Mouse (Mus musculus) c-Kit-positive CD71-positive TER-119-positive erythroid progenitor cells, embryonic 14.5 days (primary cell): Measurements from ENCODE around the gene Hist1h1b.
"Not testable (repeated sequence)": the region's sequence is repeated elsewhere in the genome, so short reads cannot be mapped to it uniquely, and the experiment has no call there.

Experiments
- DNase-seq: peaks from one replicate; pipeline ENCODE4 v3.0.0-alpha.2; 2013; ENCODE audit warnings: low spot score

Hist1h1b gene

GRCm38 (mm10) chr13:21779767-21780731 lies at the start of gene Hist1h1b:
Hist1h1b (minus strand) TSS chr13:21780625.
- DNase-seq = peak; percentile 93

- no peak for DNase-seq
Measured at GRCm38 (mm10) chr13:21828511-21828910, 48.1 kb upstream of the Hist1h1b start.

- not testable (repeated sequence) for DNase-seq
Measured at GRCm38 (mm10) chr13:21820082-21820890, 39.9 kb upstream of the Hist1h1b start.

- not testable (repeated sequence) for DNase-seq
Measured at GRCm38 (mm10) chr13:21812092-21812491, 31.7 kb upstream of the Hist1h1b start.

- DNase-seq = not testable (repeated sequence)
Measured at GRCm38 (mm10) chr13:21811539-21811938, 31.1 kb upstream of the Hist1h1b start, which contains the start of gene Hist1h4m. Hist1h4m (plus strand) TSS chr13:21811746.

GRCm38 (mm10) chr13:21811074-21811473 lies 30.6 kb upstream of the Hist1h1b start:
- not testable (repeated sequence) for DNase-seq

GRCm38 (mm10) chr13:21810073-21810472 lies 29.6 kb upstream of the Hist1h1b start, which contains the start of the genes Hist1h2bq and Hist1h2ao:
Hist1h2bq (minus strand) TSS chr13:21810197.
Hist1h2ao (plus strand) TSS chr13:21810465.
- not testable (repeated sequence) for DNase-seq

GRCm38 (mm10) chr13:21803058-21803457 lies 22.6 kb upstream of the Hist1h1b start:
- not testable (repeated sequence) for DNase-seq

GRCm38 (mm10) chr13:21797163-21797562 lies 16.7 kb upstream of the Hist1h1b start:
- not testable (repeated sequence) for DNase-seq

GRCm38 (mm10) chr13:21795584-21795983 lies 15.2 kb upstream of the Hist1h1b start:
- DNase-seq = no peak

- DNase-seq = no peak
Measured at GRCm38 (mm10) chr13:21790601-21791283, 10.3 kb upstream of the Hist1h1b start.

GRCm38 (mm10) chr13:21789925-21790324 lies 9.5 kb upstream of the Hist1h1b start:
- DNase-seq = no peak

- DNase-seq = peak; percentile 60
Measured at GRCm38 (mm10) chr13:21787760-21788593, 7.6 kb upstream of the Hist1h1b start.

GRCm38 (mm10) chr13:21786899-21787629 lies 6.6 kb upstream of the Hist1h1b start, which contains the start of the genes Hist1h2an and Hist1h2bp:
Hist1h2an (minus strand) TSS chr13:21787218.
Hist1h2bp (plus strand) TSS chr13:21787461.
- DNase-seq = peak; percentile 98

GRCm38 (mm10) chr13:21786189-21786898 lies 5.9 kb upstream of the Hist1h1b start:
- peak; percentile 74 for DNase-seq

- no peak for DNase-seq
Measured at GRCm38 (mm10) chr13:21784311-21784710, 3.9 kb upstream of the Hist1h1b start.

- DNase-seq = peak; percentile 73
Measured at GRCm38 (mm10) chr13:21783734-21784161, 3.3 kb upstream of the Hist1h1b start.

- peak; percentile 96 for DNase-seq
Measured at GRCm38 (mm10) chr13:21783255-21783617, 2.8 kb upstream of the Hist1h1b start, which contains the start of gene Hist1h3i. Hist1h3i (minus strand) TSS chr13:21783370.
